Mouse (Mus musculus) myocyte (in vitro differentiated cells): ENCODE results near the gene Olfr822. TPM values are rescaled to one million over a fixed set of nuclear protein-coding genes. Genes with fewer than 3 reads are reported as not detected.
"Not testable (repeated sequence)": the region's sequence is repeated elsewhere in the genome, so short reads cannot be mapped to it uniquely, and the experiment has no call there.

Experiments
- H3K27me3 ChIP-seq: one replicate; pipeline ENCODE4 v1.6.1; 2011; ENCODE audit not compliant: control insufficient read depth, insufficient read depth, insufficient read length
- H3K36me3 ChIP-seq: one replicate; pipeline ENCODE4 v1.6.1; 2011; ENCODE audit not compliant: control insufficient read depth, insufficient read depth
- H3K4me2 ChIP-seq: one replicate; pipeline ENCODE4 v1.6.1; 2011; ENCODE audit warnings: low read depth, control low read depth
- H3K4me3 ChIP-seq: one replicate; pipeline ENCODE4 v1.5.1; 2011; ENCODE audit warnings: mild to moderate bottlenecking, control low read depth, moderate library complexity
- H3K79me2 ChIP-seq: one replicate; pipeline ENCODE4 v1.6.1; 2011; ENCODE audit not compliant: control insufficient read depth, insufficient read depth
- H3ac ChIP-seq: one replicate; pipeline ENCODE4 v1.6.1; 2011; ENCODE audit not compliant: control insufficient read depth, insufficient read length
- CEBPB ChIP-seq: IDR thresholded peaks from 2 replicates; pipeline ENCODE4 v1.6.1; 2011; ENCODE audit warnings: mild to moderate bottlenecking, moderate library complexity; ENCODE audit not compliant: poor library complexity, insufficient read depth, severe bottlenecking
- E2F4 ChIP-seq: IDR thresholded peaks from one replicate; pipeline ENCODE4 v1.6.1; 2011; ENCODE audit warnings: mild to moderate bottlenecking, control low read depth, moderate library complexity; ENCODE audit not compliant: insufficient read depth
- MAX ChIP-seq: IDR thresholded peaks from one replicate; pipeline ENCODE4 v1.6.1; 2011; ENCODE audit warnings: low read depth, mild to moderate bottlenecking, control low read depth
- MYOD1 ChIP-seq, 3 experiments: IDR thresholded peaks; one replicate each; pipeline ENCODE4 v1.6.1; 2011; ENCODE audit warnings: control low read depth in 2 of 3, low read depth in 2 of 3, mild to moderate bottlenecking in 2 of 3, moderate library complexity in 1 of 3; ENCODE audit not compliant: insufficient read length in 2 of 3, control insufficient read depth in 1 of 3
- MYOG ChIP-seq, 3 experiments: IDR thresholded peaks; one replicate each; pipeline ENCODE4 v1.6.1; 2011; ENCODE audit warnings: control low read depth in 2 of 3, low read depth in 2 of 3, mild to moderate bottlenecking in 2 of 3; ENCODE audit not compliant: insufficient read length in 2 of 3, control insufficient read depth in 1 of 3, insufficient read depth in 1 of 3
- POLR2A ChIP-seq: IDR thresholded peaks from one replicate; pipeline ENCODE4 v1.6.1; 2011; ENCODE audit warnings: low read depth, mild to moderate bottlenecking, control low read depth, moderate library complexity; ENCODE audit not compliant: insufficient read length
- POLR2AphosphoS2 ChIP-seq: IDR thresholded peaks from one replicate; pipeline ENCODE4 v1.6.1; 2011; ENCODE audit warnings: low read depth, control low read depth; ENCODE audit not compliant: insufficient read length
- REST ChIP-seq: IDR thresholded peaks from one replicate; pipeline ENCODE4 v1.6.1; 2011; ENCODE audit warnings: mild to moderate bottlenecking, control low read depth, moderate library complexity; ENCODE audit not compliant: insufficient read depth, insufficient read length
- SRF ChIP-seq: IDR thresholded peaks from one replicate; pipeline ENCODE4 v1.6.1; 2011; ENCODE audit warnings: low read depth; ENCODE audit not compliant: control insufficient read depth, insufficient read length
- TCF12 ChIP-seq: IDR thresholded peaks from one replicate; pipeline ENCODE4 v1.6.1; 2011; ENCODE audit warnings: mild to moderate bottlenecking, control low read depth; ENCODE audit not compliant: poor library complexity, insufficient read depth, severe bottlenecking
- TCF3 ChIP-seq: IDR thresholded peaks from one replicate; pipeline ENCODE4 v1.6.1; 2011; ENCODE audit warnings: low read depth, control low read depth; ENCODE audit not compliant: insufficient read length
- USF1 ChIP-seq: IDR thresholded peaks from one replicate; pipeline ENCODE4 v1.6.1; 2011; ENCODE audit warnings: low read depth, mild to moderate bottlenecking, control low read depth, moderate library complexity
- polyA plus RNA-seq: library from polyadenylated mRNA; unstranded; fragments of >200 nt; fragmentation: generic; extraction: Trizol; gene quantifications from one replicate; pipeline ENCODE4 v1.2.1, GENCODE M21; 2012; ENCODE audit warnings: missing spikeins

Gene Olfr822
- polyA plus RNA-seq = not detected

- Histone ChIP-seq H3K36me3 (no peaks in the 10 kb centered on the region), H3ac (no peak within 1 kb of the TSS), H3K27me3 (no peaks in the 10 kb centered on the region), H3K4me3 (no peak within 1 kb of the TSS), H3K79me2 (no peaks in the 10 kb centered on the region), H3K4me2 (no peak within 1 kb of the TSS)
- TF ChIP-seq E2F4 (no peak), CEBPB (no peak), TCF3 (no peak), SRF (no peak), USF1 (no peak), TCF12 (no peak), POLR2A (no peak)
Measured at GRCm38 (mm10) chr10:130070910-130071309, at the start of gene Olfr822. Gene Olfr822, plus strand, starts transcription at chr10:130071210.

DNA sequence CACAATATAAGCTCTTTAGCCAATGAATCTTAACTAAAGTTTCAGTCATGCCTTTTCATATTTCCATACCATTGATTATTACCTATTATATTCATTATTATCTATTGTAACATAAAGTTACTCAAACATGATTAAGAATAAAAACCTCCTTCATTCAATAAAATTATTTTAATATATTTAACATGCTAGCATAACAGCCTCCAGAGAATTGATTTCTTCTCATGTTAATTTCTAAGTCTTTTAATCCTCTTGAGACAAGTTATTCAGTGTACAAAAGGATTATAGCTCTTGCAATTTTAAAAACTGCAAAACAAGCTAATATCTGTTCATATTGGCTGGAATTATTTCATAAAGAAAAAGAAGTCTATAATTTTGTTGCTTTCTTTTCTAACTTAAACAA, 41.0 kb upstream of the Olfr822 start, which contains the start of gene Olfr821:
Gene Olfr821 (plus strand): TSS at position 301 of the 400 bp plus-strand sequence.
- H3K4me3 ChIP-seq = no peak within 1 kb of the TSS
- no peaks in the 10 kb centered on the region for H3K79me2 ChIP-seq
- H3K4me2 ChIP-seq = no peak within 1 kb of the TSS
- no peaks in the 10 kb centered on the region for H3K36me3 ChIP-seq
- H3ac ChIP-seq = no peak within 1 kb of the TSS
- no peaks in the 10 kb centered on the region for H3K27me3 ChIP-seq
- TF ChIP-seq MYOG (IDR thresholded peaks at IDR 0.05; ENCODE audit: control insufficient read depth in 1 of 3, insufficient read depth in 1 of 3, insufficient read length in 2 of 3, low read depth in 2 of 3) (no peak), USF1 (no peak), TCF3 (no peak), REST (no peak), CEBPB (no peak), POLR2AphosphoS2 (no peak), SRF (no peak), E2F4 (no peak), POLR2A (no peak), MAX (no peak)

DNA sequence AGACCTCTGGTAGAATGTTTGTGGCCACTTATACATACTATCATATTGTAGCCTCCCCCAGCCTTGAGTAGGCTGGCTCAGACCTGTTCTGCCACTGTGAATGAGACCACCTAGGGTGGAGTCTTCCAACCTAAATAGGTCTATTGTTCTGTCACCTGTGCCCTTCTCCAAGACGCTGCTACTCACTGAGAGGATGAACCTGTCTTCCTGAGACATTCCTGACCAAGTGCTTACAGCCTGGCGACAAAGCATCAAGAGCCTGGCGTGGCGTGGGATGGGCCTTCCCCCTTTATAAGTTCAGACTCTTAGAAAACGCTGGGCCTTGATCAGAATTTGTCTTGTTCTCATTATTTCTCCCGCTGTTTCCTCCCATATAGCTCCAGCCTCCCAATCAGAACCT, 33.9 kb upstream of the Olfr822 start:
- no peaks in the 10 kb centered on the region for H3K36me3 ChIP-seq
- H3K27me3 ChIP-seq = no peaks in the 10 kb centered on the region
- H3K4me3 ChIP-seq = no peak overlapping the region
- H3K79me2 ChIP-seq = no peaks in the 10 kb centered on the region
- TF ChIP-seq MYOG (IDR thresholded peaks at IDR 0.05; ENCODE audit: control insufficient read depth in 1 of 3, insufficient read depth in 1 of 3, insufficient read length in 2 of 3, low read depth in 2 of 3) (no peak), POLR2AphosphoS2 (no peak), TCF12 (no peak), POLR2A (no peak), USF1 (no peak), CEBPB (no peak), E2F4 (no peak), TCF3 (no peak), SRF (no peak), MAX (no peak), REST (no peak), MYOD1 (IDR thresholded peaks at IDR 0.05; ENCODE audit: control insufficient read depth in 1 of 3, insufficient read length in 2 of 3, low read depth in 2 of 3) (no peak)
- H3K4me2 ChIP-seq = no peak overlapping the region
- no peak overlapping the region for H3ac ChIP-seq

DNA sequence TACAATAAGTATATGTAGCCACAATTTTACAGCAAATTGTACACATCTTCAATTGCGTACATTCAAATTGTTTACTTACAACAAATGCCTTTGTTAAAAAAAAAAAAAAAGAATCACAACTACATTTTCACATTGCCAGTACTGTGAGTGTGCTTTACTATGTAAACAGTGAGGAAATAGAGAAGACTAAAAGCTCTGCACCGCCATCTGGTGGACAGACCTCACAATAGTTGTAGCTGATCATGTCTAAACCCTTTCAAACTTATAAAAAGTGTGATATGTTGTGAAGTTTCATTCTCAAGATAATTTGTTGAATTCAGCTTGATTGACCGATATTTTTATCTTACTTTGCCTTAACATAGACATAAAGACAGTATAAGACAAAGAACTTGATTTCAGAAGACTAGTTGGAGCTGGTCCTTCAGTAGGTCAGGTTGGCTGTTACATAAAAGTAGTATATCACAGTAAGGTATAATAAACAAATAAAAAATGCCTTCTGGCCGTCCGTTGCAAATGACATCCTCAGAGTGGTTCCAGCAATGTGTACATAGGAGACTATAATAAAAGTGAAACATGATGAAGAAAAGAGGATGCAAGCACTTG, 21.9 kb downstream of the Olfr822 start:
- TF ChIP-seq E2F4 = no peak
- TF ChIP-seq MYOD1 (IDR thresholded peaks at IDR 0.05; ENCODE audit: control insufficient read depth in 1 of 3, insufficient read length in 2 of 3, low read depth in 2 of 3) = no peak
- TF ChIP-seq POLR2AphosphoS2 = no peak
- no peak for TF ChIP-seq SRF
- TF ChIP-seq TCF12 = no peak
- no peak for TF ChIP-seq CEBPB
- no peak for TF ChIP-seq POLR2A
- no peak for TF ChIP-seq MAX
- no peak for TF ChIP-seq USF1
- H3ac ChIP-seq = no peak overlapping the region
- H3K4me3 ChIP-seq = no peak overlapping the region
- no peak overlapping the region for H3K4me2 ChIP-seq
- H3K27me3 ChIP-seq = no peaks in the 10 kb centered on the region
- no peaks in the 10 kb centered on the region for H3K36me3 ChIP-seq
- H3K79me2 ChIP-seq = no peaks in the 10 kb centered on the region

DNA sequence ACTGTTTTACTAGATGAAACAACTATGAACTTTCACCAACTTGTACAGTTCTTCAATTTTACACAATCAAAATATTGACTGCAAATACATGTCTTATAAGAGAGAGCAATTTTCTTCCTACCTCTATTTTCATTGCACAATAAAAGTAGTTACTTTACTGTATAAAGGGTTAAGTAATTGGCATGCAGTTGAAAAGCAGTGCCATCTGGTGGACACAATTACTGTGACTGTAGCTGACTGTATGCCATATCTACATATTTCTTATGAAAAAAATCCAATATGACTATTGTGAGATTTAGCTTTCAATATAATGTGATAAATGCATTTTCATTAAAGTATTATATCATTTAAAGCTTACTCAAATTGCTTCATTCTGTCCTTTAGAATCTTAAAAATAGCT, 25.1 kb downstream of the Olfr822 start:
- no peak overlapping the region for H3K4me3 ChIP-seq
- no peaks in the 10 kb centered on the region for H3K27me3 ChIP-seq
- no peak overlapping the region for H3K4me2 ChIP-seq
- TF ChIP-seq TCF12 (no peak), MYOG (IDR thresholded peaks at IDR 0.05; ENCODE audit: control insufficient read depth in 1 of 3, insufficient read depth in 1 of 3, insufficient read length in 2 of 3, low read depth in 2 of 3) (no peak), SRF (no peak), POLR2A (no peak), MAX (no peak), MYOD1 (IDR thresholded peaks at IDR 0.05; ENCODE audit: control insufficient read depth in 1 of 3, insufficient read length in 2 of 3, low read depth in 2 of 3) (no peak), TCF3 (no peak), CEBPB (no peak), E2F4 (no peak)
- H3K79me2 ChIP-seq = no peaks in the 10 kb centered on the region
- H3ac ChIP-seq = no peak overlapping the region
- H3K36me3 ChIP-seq = no peaks in the 10 kb centered on the region

DNA sequence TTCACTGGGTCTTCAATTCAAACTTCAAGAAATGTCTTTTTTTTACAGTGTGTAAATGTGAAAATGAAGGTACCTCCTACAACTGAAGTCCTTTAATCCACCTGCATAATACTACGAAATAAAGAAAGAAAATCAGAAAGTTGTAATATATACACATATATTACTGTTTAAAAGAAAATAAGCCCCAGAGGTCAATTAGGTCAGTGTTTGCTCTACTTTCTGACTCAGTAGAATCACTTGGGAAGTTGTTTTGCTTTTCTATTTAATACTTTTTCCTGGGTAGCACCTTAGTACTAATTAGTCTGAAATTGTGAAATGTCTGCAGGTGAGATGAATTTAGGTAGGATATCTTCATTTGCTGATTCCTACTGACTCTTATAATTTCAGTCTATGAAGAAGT, 44.3 kb downstream of the Olfr822 start, which contains the start of gene Olfr823:
Gene Olfr823 (minus strand): TSS at position 101 of the 400 bp plus-strand sequence.
- H3K36me3 ChIP-seq, H3K79me2 ChIP-seq, H3K27me3 ChIP-seq, H3K4me2 ChIP-seq, H3K4me3 ChIP-seq, H3ac ChIP-seq: not testable (repeated sequence)

- not testable (repeated sequence) for H3K27me3 ChIP-seq, H3K36me3 ChIP-seq, H3K4me2 ChIP-seq, H3ac ChIP-seq, H3K4me3 ChIP-seq, H3K79me2 ChIP-seq
Measured at GRCm38 (mm10) chr10:130116045-130116444, 45.0 kb downstream of the Olfr822 start.
